Mouse (Mus musculus): ENCODE data around the gene BC004004. TPM values are rescaled to one million over a fixed set of nuclear protein-coding genes. Genes with fewer than 3 reads are reported as not detected.
"Not testable (repeated sequence)": the region's sequence is repeated elsewhere in the genome, so short reads cannot be mapped to it uniquely, and the experiment has no call there.

The BC004004 gene
- 100 to 1,000 TPM; 297 to 354 TPM for total RNA-seq (2021)
- long read RNA-seq, experiment 1, full-length matches to known transcripts: 330 of 388 reads
- long read RNA-seq, experiment 1, partial matches to known transcripts: 7 of 388 reads
- long read RNA-seq, experiment 1, other reads (novel, unspliced or antisense): 51 of 388 reads
- long read RNA-seq, experiment 2, full-length matches to known transcripts: 113 of 142 reads
- long read RNA-seq, experiment 2, partial matches to known transcripts: 5 of 142 reads
- long read RNA-seq, experiment 2, other reads (novel, unspliced or antisense): 24 of 142 reads

GRCm38 (mm10) chr17:29268682-29269348 is at the start of gene BC004004:
Gene BC004004, plus strand, starts transcription at chr17:29268788.
- DNase-seq: peak; percentile 97 to 98

- no peak for DNase-seq
Measured at GRCm38 (mm10) chr17:29220631-29221030, 48.0 kb upstream of the BC004004 start.

- no peak for DNase-seq
Measured at GRCm38 (mm10) chr17:29231109-29231508, 37.5 kb upstream of the BC004004 start.

- no peak for DNase-seq
Measured at GRCm38 (mm10) chr17:29236111-29236510, 32.5 kb upstream of the BC004004 start.

GRCm38 (mm10) chr17:29237267-29237771 is 31.3 kb upstream of the BC004004 start:
- no peak for DNase-seq

- no peak for DNase-seq
Measured at GRCm38 (mm10) chr17:29237772-29238420, 30.7 kb upstream of the BC004004 start, which contains the start of gene Cpne5. Gene Cpne5, minus strand, starts transcription at chr17:29238167.

GRCm38 (mm10) chr17:29238421-29238945 is 30.1 kb upstream of the BC004004 start:
- DNase-seq: peak in 1 of 2 experiments; percentile 5

GRCm38 (mm10) chr17:29244912-29245311 is 23.7 kb upstream of the BC004004 start:
- no peak for DNase-seq

- DNase-seq: peak in 1 of 2 experiments; percentile 55
Measured at GRCm38 (mm10) chr17:29245725-29246124, 22.9 kb upstream of the BC004004 start.

GRCm38 (mm10) chr17:29246602-29247001 is 22.0 kb upstream of the BC004004 start:
- peak; percentile 72 for DNase-seq

- DNase-seq: peak; percentile 68 to 82
Measured at GRCm38 (mm10) chr17:29247881-29248280, 20.7 kb upstream of the BC004004 start.

- DNase-seq: peak; percentile 50 to 63
Measured at GRCm38 (mm10) chr17:29249512-29249911, 19.1 kb upstream of the BC004004 start.

GRCm38 (mm10) chr17:29251006-29251405 is 17.6 kb upstream of the BC004004 start:
- DNase-seq: not testable (repeated sequence)

GRCm38 (mm10) chr17:29251608-29252390 is 16.8 kb upstream of the BC004004 start:
- peak; percentile 81 to 86 for DNase-seq

- no peak for DNase-seq
Measured at GRCm38 (mm10) chr17:29253236-29253635, 15.4 kb upstream of the BC004004 start.

- peak; percentile 58 to 75 for DNase-seq
Measured at GRCm38 (mm10) chr17:29253684-29254083, 14.9 kb upstream of the BC004004 start.

GRCm38 (mm10) chr17:29254784-29255183 is 13.8 kb upstream of the BC004004 start:
- not testable (repeated sequence) for DNase-seq

GRCm38 (mm10) chr17:29256507-29256906 is 12.1 kb upstream of the BC004004 start:
- peak in 1 of 2 experiments; percentile 32 for DNase-seq

GRCm38 (mm10) chr17:29257001-29257511 is 11.5 kb upstream of the BC004004 start:
- peak; percentile 70 to 89 for DNase-seq

GRCm38 (mm10) chr17:29258025-29258558 is 10.5 kb upstream of the BC004004 start:
- no peak for DNase-seq

- DNase-seq: no peak
Measured at GRCm38 (mm10) chr17:29258921-29259320, 9.7 kb upstream of the BC004004 start.
